Mouse (Mus musculus) lung, adult 2 months (tissue): ENCODE data around the gene Cdk5r1.

ENCODE experiments used
- CTCF ChIP-seq: fragments of 200-500 bp; IDR thresholded peaks from 2 replicates; pipeline ENCODE4 v1.5.1; 2011; ENCODE audit warnings: mild to moderate bottlenecking, low read length, control low read depth; ENCODE audit not compliant: insufficient read depth
- POLR2A ChIP-seq: fragments of 200-500 bp; IDR thresholded peaks from 2 replicates; pipeline ENCODE4 v1.6.1; 2011; ENCODE audit warnings: low read depth, mild to moderate bottlenecking, control low read depth, low read length, borderline replicate concordance; ENCODE audit errors: extremely low read depth

DNA sequence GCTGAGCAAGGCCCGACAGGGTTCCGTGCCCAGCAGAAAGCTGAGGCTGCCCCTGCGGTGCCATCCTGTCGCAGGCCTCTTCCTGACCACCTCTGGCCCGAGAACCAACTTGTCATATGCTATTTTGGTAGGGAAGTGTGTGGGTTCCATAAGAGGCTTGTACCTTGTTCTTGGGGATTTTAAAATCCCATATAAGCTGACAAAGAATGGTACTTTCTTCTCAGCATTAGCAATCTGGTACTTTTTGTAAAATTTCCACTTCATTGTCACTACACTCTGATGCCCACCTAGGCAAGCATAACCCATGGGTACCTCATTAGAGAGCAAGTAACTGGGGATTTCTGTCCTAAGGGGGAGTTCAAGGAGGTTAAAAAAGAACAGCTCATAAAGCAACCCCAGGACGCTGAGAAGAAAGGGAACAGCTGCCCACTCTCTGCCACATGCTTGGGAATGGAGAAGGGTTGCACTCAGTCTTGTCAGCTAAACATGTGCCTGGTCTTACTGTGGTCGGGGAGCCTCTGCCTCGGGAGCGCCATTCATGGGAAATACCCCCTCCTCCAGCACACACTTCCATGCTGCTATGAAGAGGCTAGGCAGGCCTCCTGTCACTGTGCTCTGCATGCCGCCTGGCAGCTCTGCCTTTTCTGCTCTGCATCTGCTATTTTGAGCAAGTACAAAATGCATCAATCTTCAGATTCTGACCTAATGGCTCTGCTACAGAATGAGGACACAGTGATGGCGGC lies 21.7 kb downstream of the Cdk5r1 start:
- TF ChIP-seq CTCF (no peak), POLR2A (no peak)
